Mouse (Mus musculus) mouse trophoblast stem cell (cell line): Measurements from ENCODE around the gene Raf1.

ENCODE experiments used
- in situ Hi-C, 2 experiments: fragments of 300-500 bp; cut with MseI, MboI; formaldehyde crosslinking; loops; 2 replicates in 1 of 2; 3 replicates in 1 of 2; pipeline ENCODE4 v1.15.1; 2025

The Raf1 gene

GRCm38 (mm10) chr6:115676452-115677128 lies at the start of gene Raf1:
Gene Raf1 (minus strand): TSS chr6:115676635.
- in situ Hi-C loops = no loop called here

GRCm38 (mm10) chr6:115722246-115722645 lies 45.8 kb upstream of the Raf1 start:
- in situ Hi-C loops = no loop called here

- in situ Hi-C loops = no loop called here
These were observed 41.5 kb upstream of the Raf1 start for GRCm38 (mm10) chr6:115717715-115718558.

- in situ Hi-C loops = no loop called here
These were observed 40.7 kb upstream of the Raf1 start for GRCm38 (mm10) chr6:115717101-115717652.

GRCm38 (mm10) chr6:115711261-115711660 lies 34.8 kb upstream of the Raf1 start:
- in situ Hi-C loops = no loop called here

GRCm38 (mm10) chr6:115702901-115703300 lies 26.5 kb upstream of the Raf1 start:
- in situ Hi-C loops = no loop called here

GRCm38 (mm10) chr6:115701302-115701701 lies 24.9 kb upstream of the Raf1 start:
- in situ Hi-C loops = no loop called here

GRCm38 (mm10) chr6:115700778-115701177 lies 24.3 kb upstream of the Raf1 start:
- in situ Hi-C loops = no loop called here

- in situ Hi-C loops = loop anchor here in 1 of 2 experiments (5.0 kb wide), 1 partner anchor 74 kb away; the partner anchor contains the start of gene Cand2
These were observed 22.3 kb upstream of the Raf1 start for GRCm38 (mm10) chr6:115698699-115699098.

GRCm38 (mm10) chr6:115697739-115698558 lies 21.5 kb upstream of the Raf1 start:
- in situ Hi-C loops = loop anchor here in 1 of 2 experiments (5.0 kb wide), 1 partner anchor 74 kb away; the partner anchor contains the start of gene Cand2

GRCm38 (mm10) chr6:115696707-115697215 lies 20.3 kb upstream of the Raf1 start:
- in situ Hi-C loops = loop anchor here in 1 of 2 experiments (5.0 kb wide), 1 partner anchor 76 kb away; the partner anchor contains the start of gene Cand2

- in situ Hi-C loops = loop anchor here in 1 of 2 experiments (5.0 kb wide), 1 partner anchor 77 kb away; the partner anchor contains the start of gene Cand2
These were observed 18.7 kb upstream of the Raf1 start for GRCm38 (mm10) chr6:115695124-115695523.

GRCm38 (mm10) chr6:115694441-115694842 lies 18.0 kb upstream of the Raf1 start:
- in situ Hi-C loops = loop anchor here in 1 of 2 experiments (5.0 kb wide), 1 partner anchor 38 kb away; no protein-coding TSS in a partner anchor

- in situ Hi-C loops = loop anchor here in 1 of 2 experiments (5.0 kb wide), 1 partner anchor 39 kb away; no protein-coding TSS in a partner anchor
These were observed 16.7 kb upstream of the Raf1 start for GRCm38 (mm10) chr6:115692963-115693730.

GRCm38 (mm10) chr6:115692163-115692950 lies 15.9 kb upstream of the Raf1 start:
- in situ Hi-C loops = loop anchor here in 1 of 2 experiments (5.0 kb wide), 1 partner anchor 40 kb away; no protein-coding TSS in a partner anchor

- in situ Hi-C loops = loop anchor here in 1 of 2 experiments (5.0 kb wide), 1 partner anchor 42 kb away; no protein-coding TSS in a partner anchor
These were observed 13.7 kb upstream of the Raf1 start for GRCm38 (mm10) chr6:115690105-115690504.

GRCm38 (mm10) chr6:115688589-115688988 lies 12.2 kb upstream of the Raf1 start:
- in situ Hi-C loops = no loop called here

GRCm38 (mm10) chr6:115687753-115688152 lies 11.3 kb upstream of the Raf1 start:
- in situ Hi-C loops = no loop called here
